Mouse (Mus musculus): Measurements from ENCODE around the gene Gm13057. TPM values are rescaled to one million over a fixed set of nuclear protein-coding genes. Genes with fewer than 3 reads are reported as not detected.

Gm13057 gene
- not detected in 2 replicates for polyA plus RNA-seq (2015; fragmentation: Nextera tagmentation; extraction: Ambion mirVana)

GRCm38 (mm10) chr4:143551400-143551799 lies at the start of gene Gm13057, which contains the start of gene BC080695:
Gm13057 (plus strand) TSS chr4:143551709.
BC080695 (plus strand) TSS chr4:143551700.

GRCm38 (mm10) chr4:143511043-143511442 lies 40.5 kb upstream of the Gm13057 start, which contains the start of gene Gm13043:
Gm13043 (plus strand) TSS chr4:143511343.

GRCm38 (mm10) chr4:143535654-143536053 lies 15.9 kb upstream of the Gm13057 start, which contains the start of gene Gm13040:
Gm13040 (plus strand) TSS chr4:143535954.

Other genes with a start within 250 kb of the Gm13057 start
- gene Lrrc38, start 202.0 kb upstream of the Gm13057 start, polyA plus RNA-seq (2015; fragmentation: Nextera tagmentation; extraction: Ambion mirVana), result not detected in 2 replicates
- not detected in 2 replicates for gene Pramel1, start 157.3 kb upstream of the Gm13057 start, polyA plus RNA-seq (2015; fragmentation: Nextera tagmentation; extraction: Ambion mirVana)
- gene Pramef8, start 139.3 kb upstream of the Gm13057 start, polyA plus RNA-seq (2015; fragmentation: Nextera tagmentation; extraction: Ambion mirVana), result 8.7 and 14.6 TPM in 2 replicates
- not detected in 2 replicates for gene Oog4, start 101.4 kb upstream of the Gm13057 start, polyA plus RNA-seq (2015; fragmentation: Nextera tagmentation; extraction: Ambion mirVana)
- not detected in 2 replicates for gene Gm13043, start 40.4 kb upstream of the Gm13057 start, polyA plus RNA-seq (2015; fragmentation: Nextera tagmentation; extraction: Ambion mirVana)
- not detected in 2 replicates for gene Gm13040, start 15.8 kb upstream of the Gm13057 start, polyA plus RNA-seq (2015; fragmentation: Nextera tagmentation; extraction: Ambion mirVana)
- gene BC080695, start within 50 bp of the Gm13057 start, polyA plus RNA-seq (2015; fragmentation: Nextera tagmentation; extraction: Ambion mirVana), result not detected in 2 replicates
- gene Gm13083, start 63.3 kb downstream of the Gm13057 start, polyA plus RNA-seq (2015; fragmentation: Nextera tagmentation; extraction: Ambion mirVana), result not detected in 2 replicates
- gene Gm13088, start 105.5 kb downstream of the Gm13057 start, polyA plus RNA-seq (2015; fragmentation: Nextera tagmentation; extraction: Ambion mirVana), result not detected in 2 replicates
- gene Gm13089, start 151.0 kb downstream of the Gm13057 start, polyA plus RNA-seq (2015; fragmentation: Nextera tagmentation; extraction: Ambion mirVana), result not detected in 2 replicates
- gene Gm13078, start 167.7 kb downstream of the Gm13057 start, polyA plus RNA-seq (2015; fragmentation: Nextera tagmentation; extraction: Ambion mirVana), result not detected in 2 replicates
- not detected in 2 replicates for gene Gm13023, start 237.6 kb downstream of the Gm13057 start, polyA plus RNA-seq (2015; fragmentation: Nextera tagmentation; extraction: Ambion mirVana)

Data from adrenal gland, postnatal 0 days (tissue).